Mouse (Mus musculus) c-Kit-negative CD71-positive TER-119-positive erythroid progenitor cells, embryonic 14.5 days (primary cell): ENCODE results near the gene Tob2.

Experiments used
- DNase-seq: peaks from one replicate; pipeline ENCODE4 v3.0.0-alpha.2; 2013; ENCODE audit warnings: low read depth, low spot score

Gene Tob2

DNA sequence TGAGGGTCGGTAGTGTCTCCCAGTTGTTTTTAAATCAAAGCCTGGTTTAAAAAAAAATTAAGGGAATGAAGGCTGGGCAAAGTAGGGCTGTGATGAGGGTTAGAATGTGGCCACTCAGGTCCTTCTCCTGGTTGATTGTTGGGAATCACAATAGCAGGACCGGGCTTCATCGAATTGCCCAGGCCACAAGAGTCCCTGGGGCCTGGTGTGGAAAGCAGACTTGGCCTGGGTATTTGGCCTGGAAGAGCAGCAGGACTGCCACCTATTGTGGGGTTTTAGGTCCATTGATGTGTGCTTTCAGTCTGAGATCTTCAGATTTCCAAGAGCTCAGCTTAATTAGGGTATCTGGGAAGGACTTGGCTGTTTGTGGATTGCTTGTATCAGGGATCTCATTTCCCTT, 46.3 kb downstream of the Tob2 start:
- DNase-seq, result no peak

DNA sequence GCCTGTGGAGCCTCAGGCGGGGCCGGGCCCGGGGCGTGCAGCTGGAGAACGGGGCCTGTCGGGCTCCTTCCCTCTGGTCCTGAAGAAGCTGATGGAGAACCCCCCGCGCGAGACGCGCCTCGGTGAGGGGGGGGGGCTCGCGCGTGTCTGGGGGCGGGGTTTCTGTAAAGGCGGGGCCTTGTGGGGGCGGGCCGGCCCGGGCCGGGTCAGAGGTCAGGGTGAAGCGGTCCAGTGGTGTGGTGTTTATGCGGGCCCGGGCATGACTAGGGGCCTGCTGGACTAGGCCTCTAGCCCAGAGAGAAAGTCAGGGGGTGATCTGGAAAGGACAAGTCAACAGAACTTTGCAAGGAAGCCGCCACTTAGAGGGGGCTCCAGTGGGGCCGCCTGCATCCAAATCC, 47.0 kb downstream of the Tob2 start:
- DNase-seq, result no peak

- DNase-seq, result peak; percentile 92
These were observed 47.7 kb downstream of the Tob2 start for GRCm38 (mm10) chr15:81810671-81811598.

DNA sequence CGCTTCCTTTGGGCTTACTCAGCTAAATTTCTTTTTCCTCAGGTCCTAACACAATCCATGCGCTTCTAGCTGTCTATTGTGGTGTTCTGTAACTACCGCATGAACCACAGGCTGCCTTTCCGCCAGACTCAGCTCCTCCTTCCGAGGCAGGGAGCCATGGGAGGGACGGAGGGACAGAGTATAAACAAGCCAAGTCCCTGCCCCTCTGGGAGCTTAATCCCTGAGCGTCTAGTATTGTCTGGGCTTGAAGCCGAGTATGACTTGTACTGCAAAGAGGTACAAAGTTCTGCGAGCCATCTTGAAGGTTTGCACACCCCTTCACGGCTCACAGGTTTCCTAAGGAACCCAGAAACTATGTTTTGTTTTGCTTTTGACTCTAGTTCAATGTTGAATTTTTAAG, 48.4 kb downstream of the Tob2 start:
- no peak for DNase-seq

- DNase-seq, result no peak
These were observed 49.0 kb downstream of the Tob2 start for GRCm38 (mm10) chr15:81809550-81809949.

- no peak for DNase-seq
These were observed 49.8 kb downstream of the Tob2 start for GRCm38 (mm10) chr15:81808799-81809198.

DNA sequence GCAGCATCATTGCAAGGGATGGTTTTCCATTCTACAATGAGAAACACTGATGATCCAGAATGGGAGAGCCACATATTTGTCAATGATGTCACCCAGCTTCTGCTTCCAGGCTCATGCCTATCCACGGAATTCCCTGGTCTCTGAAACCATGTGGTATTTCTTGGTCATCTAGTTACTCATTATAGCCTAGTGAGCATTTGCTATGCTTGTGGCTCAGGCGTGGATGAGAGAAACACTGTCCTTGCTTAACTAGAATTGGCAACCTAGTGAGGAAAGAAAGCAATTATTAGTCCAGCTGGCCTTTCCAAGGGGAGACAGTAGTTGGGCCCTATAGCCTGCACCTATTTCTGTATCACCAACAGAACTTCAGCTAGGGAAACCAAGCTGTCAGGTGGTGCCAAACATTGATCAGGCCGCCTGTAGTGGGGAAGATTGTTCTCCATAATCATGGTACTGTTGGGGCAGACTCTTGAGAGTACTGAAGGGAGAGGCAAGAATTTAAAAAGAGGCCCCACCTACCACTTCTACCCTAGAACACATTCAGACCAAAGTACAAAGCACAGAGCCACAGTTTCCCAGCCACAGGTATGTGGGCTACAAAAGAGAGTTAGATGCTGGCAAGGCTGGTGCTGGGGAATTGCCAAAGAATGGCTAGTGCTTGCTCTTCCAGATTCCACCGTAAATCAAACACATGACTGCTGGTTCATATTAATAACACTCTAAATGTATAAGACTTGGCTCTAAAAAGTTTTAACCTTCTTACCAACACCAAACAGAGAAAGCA, 51.8 kb downstream of the Tob2 start:
- no peak for DNase-seq

- no peak for DNase-seq
These were observed 53.0 kb downstream of the Tob2 start for GRCm38 (mm10) chr15:81805624-81806023.

- no peak for DNase-seq
These were observed 53.7 kb downstream of the Tob2 start for GRCm38 (mm10) chr15:81804883-81805282.

DNA sequence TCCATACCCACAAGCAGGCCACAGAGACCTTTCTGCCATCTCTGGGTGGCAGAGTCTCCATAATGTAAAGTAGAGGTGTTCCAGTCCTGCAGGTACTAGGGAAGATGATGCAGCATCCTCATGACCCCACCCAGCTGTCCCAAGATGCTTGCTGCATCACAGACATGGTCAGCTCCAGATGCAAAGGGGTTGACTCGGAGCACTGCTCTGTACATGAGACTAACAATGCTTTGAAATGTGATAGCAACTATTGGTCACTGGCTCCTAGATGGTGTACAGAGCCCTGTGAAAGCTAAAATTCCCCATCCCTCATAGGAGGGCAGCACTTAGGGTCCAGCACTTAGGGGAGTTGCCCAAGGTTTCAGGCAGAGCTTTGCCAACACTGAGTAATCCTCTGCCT, 54.4 kb downstream of the Tob2 start:
- no peak for DNase-seq

GRCm38 (mm10) chr15:81803425-81803951, 55.1 kb downstream of the Tob2 start:
- DNase-seq, result no peak

DNA sequence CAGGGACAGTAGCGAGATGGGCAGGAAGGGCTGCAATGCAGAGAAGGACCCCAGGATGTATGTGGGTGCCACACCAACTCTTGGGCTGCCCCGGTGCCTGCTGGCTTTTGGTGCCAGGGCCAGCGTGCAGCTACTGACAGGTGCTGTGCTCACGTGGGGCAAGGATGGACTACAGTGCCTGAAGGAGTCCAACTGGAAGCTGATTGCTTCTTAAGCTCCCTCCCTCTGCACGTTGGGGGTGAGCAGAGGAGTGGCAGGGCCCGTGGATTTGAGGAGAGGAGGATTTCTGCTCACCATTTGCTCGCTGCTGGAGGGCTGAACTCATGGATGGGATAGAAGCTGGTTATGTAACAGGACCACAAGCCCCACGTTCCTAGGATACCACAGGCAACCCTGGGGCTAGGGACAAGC, 55.6 kb downstream of the Tob2 start:
- DNase-seq, result no peak

- DNase-seq, result peak; percentile 53
These were observed 56.4 kb downstream of the Tob2 start, which contains the start of gene Tef for GRCm38 (mm10) chr15:81802001-81802890. Tef (plus strand) TSS chr15:81802421.

DNA sequence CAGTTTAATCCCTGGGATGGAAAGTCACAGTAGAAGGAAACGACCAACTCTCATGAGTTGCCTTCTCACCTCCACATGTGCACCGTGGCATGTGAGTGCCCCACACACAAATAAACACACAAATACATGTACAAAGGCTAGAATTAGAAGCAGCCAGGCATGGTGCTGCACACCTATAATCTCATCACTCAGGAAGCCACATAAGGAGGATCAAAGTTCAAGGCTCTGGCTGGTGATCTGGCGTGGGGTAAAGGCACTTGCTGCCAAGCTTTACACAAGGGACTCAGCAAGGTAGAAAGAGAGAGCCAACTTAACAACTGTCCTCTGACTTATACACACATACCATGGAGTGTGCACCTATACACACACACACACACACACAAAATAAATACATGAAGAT, 58.2 kb downstream of the Tob2 start:
- no peak for DNase-seq

DNA sequence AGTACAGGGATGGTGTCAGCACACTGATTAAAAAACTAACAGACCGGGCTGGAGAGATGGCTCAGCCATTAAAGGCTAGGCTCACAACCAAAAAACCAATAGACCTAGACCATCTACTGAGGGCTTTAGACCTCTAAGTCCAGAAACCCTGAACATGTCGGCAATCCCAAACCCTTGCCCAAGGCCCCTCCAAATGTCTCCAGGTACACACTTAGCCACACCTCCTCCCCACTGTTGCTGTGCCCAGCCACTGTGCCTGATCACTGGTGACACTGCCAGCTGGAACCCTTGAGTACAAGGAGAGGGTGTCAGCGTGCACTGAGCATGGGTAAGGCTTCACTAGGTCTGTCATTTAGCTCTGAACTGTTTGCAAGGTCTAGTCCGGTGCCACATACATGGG, 60.2 kb downstream of the Tob2 start:
- DNase-seq, result no peak
